Mouse (Mus musculus) cerebellum, adult 18-20 months (tissue): ENCODE results near the gene Dclk1.
A peak's percentile ranks its signal among the peaks of the same experiment; 100 is the strongest.

Experiments used
- DNase-seq, 2 experiments: peaks; one replicate each; pipeline ENCODE4 v3.0.0; 2021

The Dclk1 gene

GRCm38 (mm10) chr3:55342445-55342844 is 100.3 kb downstream of the Dclk1 start:
- DNase-seq = no peak

GRCm38 (mm10) chr3:55347371-55348025 is 105.3 kb downstream of the Dclk1 start:
- peak in 1 of 2 experiments; percentile 21 for DNase-seq

GRCm38 (mm10) chr3:55348026-55348390 is 105.8 kb downstream of the Dclk1 start:
- DNase-seq = peak; percentile 39 to 46

- DNase-seq = peak in 1 of 2 experiments; percentile 1
These were observed 108.0 kb downstream of the Dclk1 start for GRCm38 (mm10) chr3:55350194-55350593.

- peak in 1 of 2 experiments; percentile 0 for DNase-seq
These were observed 109.3 kb downstream of the Dclk1 start for GRCm38 (mm10) chr3:55351281-55352052.

- no peak for DNase-seq
These were observed 110.4 kb downstream of the Dclk1 start for GRCm38 (mm10) chr3:55352529-55352928.

- DNase-seq = no peak
These were observed 111.0 kb downstream of the Dclk1 start for GRCm38 (mm10) chr3:55353169-55353568.

- no peak for DNase-seq
These were observed 111.8 kb downstream of the Dclk1 start for GRCm38 (mm10) chr3:55353909-55354511.

- DNase-seq = peak; percentile 39 to 60
These were observed 112.6 kb downstream of the Dclk1 start for GRCm38 (mm10) chr3:55354765-55355164.

GRCm38 (mm10) chr3:55358486-55358885 is 116.3 kb downstream of the Dclk1 start:
- no peak for DNase-seq

GRCm38 (mm10) chr3:55360836-55361235 is 118.7 kb downstream of the Dclk1 start:
- no peak for DNase-seq

- DNase-seq = no peak
These were observed 125.0 kb downstream of the Dclk1 start for GRCm38 (mm10) chr3:55367166-55367565.

- DNase-seq = no peak
These were observed 127.0 kb downstream of the Dclk1 start for GRCm38 (mm10) chr3:55369156-55369555.

GRCm38 (mm10) chr3:55373689-55374088 is 131.5 kb downstream of the Dclk1 start:
- peak; percentile 74 to 75 for DNase-seq

GRCm38 (mm10) chr3:55378591-55378990 is 136.4 kb downstream of the Dclk1 start:
- no peak for DNase-seq

GRCm38 (mm10) chr3:55380471-55380870 is 138.3 kb downstream of the Dclk1 start:
- DNase-seq = no peak

- DNase-seq = no peak
These were observed 150.4 kb downstream of the Dclk1 start for GRCm38 (mm10) chr3:55392605-55393004.

GRCm38 (mm10) chr3:55393549-55393948 is 151.4 kb downstream of the Dclk1 start:
- DNase-seq = no peak

GRCm38 (mm10) chr3:55396792-55397191 is 154.6 kb downstream of the Dclk1 start:
- DNase-seq = no peak

- DNase-seq = no peak
These were observed 155.9 kb downstream of the Dclk1 start for GRCm38 (mm10) chr3:55397752-55398693.

- DNase-seq = no peak
These were observed 159.1 kb downstream of the Dclk1 start for GRCm38 (mm10) chr3:55401236-55401635.

GRCm38 (mm10) chr3:55404751-55405150 is 162.6 kb downstream of the Dclk1 start:
- DNase-seq = no peak

- no peak for DNase-seq
These were observed 164.5 kb downstream of the Dclk1 start for GRCm38 (mm10) chr3:55406616-55407015.
